Mouse (Mus musculus): ENCODE results near the gene Adi1.

DNA sequence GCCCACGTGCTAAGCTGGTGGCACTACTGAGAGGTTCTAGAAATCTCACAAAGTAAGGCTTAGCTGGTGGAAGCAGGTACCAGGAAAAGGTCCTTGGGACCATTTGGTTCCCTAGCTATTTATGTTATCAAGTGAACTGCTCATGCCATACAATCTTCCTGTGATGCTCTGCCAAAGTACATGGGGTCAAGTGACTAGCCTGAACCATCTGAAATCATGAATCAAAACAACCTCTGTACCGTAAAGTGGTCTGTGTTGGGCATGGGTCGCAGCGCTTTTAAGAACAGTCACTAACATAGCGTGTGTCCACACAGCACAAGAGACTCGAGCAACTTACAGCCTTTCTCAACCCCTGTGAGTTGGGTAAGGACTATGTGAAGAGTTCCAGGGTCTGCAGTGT lies 30.2 kb downstream of the Adi1 start:
- TF ChIP-seq POLR2A (IDR thresholded peaks at IDR 0.05; ENCODE audit: low read depth, low read length) (no peak), CTCF (IDR thresholded peaks at IDR 0.05; ENCODE audit: borderline replicate concordance, insufficient read depth, low read length) (no peak)

All from embryonic fibroblast, embryonic 13.5 days (primary cell).